Mouse (Mus musculus): ENCODE data around the gene Gm17622.

GRCm38 (mm10) chr13:96505661-96506060 is 15.1 kb downstream of the Gm17622 start:
- TF ChIP-seq CTCF (IDR thresholded peaks at IDR 0.05; ENCODE audit: low read depth, low read length) (no peak), POLR2A (IDR thresholded peaks at IDR 0.05; ENCODE audit: insufficient read depth, low read length) (no peak)

Data from ES-Bruce4 (cell line).